8 mouse cellular contexts compared by ENCODE assay signal in genomic region chr14:54059776-54060175, GRCm38 (mm10).
DNase-seq lines count a peak whose midpoint lies in the region; ATAC-seq lines count a peak whose summit lies in the region.

No protein-coding gene starts in this region.

- 22% methylated on average over 4 of the region's 4 CpGs for WGBS in heart, embryonic 10.5 days
- WGBS in intestine, embryonic 16.5 days = 14% methylated on average over 4 of the region's 4 CpGs
- WGBS in midbrain, embryonic 16.5 days = 28% methylated on average over 4 of the region's 4 CpGs

- H3K36me3 ChIP-seq in heart, embryonic 10.5 days = no peaks in the 10 kb centered on the region
- H3K36me3 ChIP-seq in intestine, embryonic 16.5 days (ENCODE audit: control insufficient read depth, insufficient read depth, low read length) = no peaks in the 10 kb centered on the region
- H3K36me3 ChIP-seq in midbrain, embryonic 16.5 days (ENCODE audit: control insufficient read depth, insufficient read depth, low read length) = no peaks in the 10 kb centered on the region

- H3K4me2 ChIP-seq in intestine, embryonic 16.5 days (ENCODE audit: low read depth, low read length) = no peak overlapping the region
- peak overlapping the region; percentile 33; the same call in 1 of the 2 replicates for H3K4me2 ChIP-seq in midbrain, embryonic 16.5 days (ENCODE audit: low read length)

- intact Hi-C loops in left cerebral cortex, postnatal 14 days (cut with DNase I) = loop anchor here (5.0 to 10.0 kb wide), 4 partner anchors 168 to 578 kb away; partner anchors contain the start of gene Slc7a7

- peak; percentile 88 for DNase-seq in heart, adult 11 months
- DNase-seq in heart, embryonic 10.5 days (ENCODE audit: low spot score) = no peak
- DNase-seq in cerebellum, adult 9-11 months = peak; percentile 34
- DNase-seq in frontal cortex, postnatal 10 days (ENCODE audit: low spot score in 2 of 2) = peak; percentile 72 to 80
- peak; percentile 93 to 95 for DNase-seq in left cerebral cortex, postnatal 14 days (ENCODE audit: low spot score in 2 of 2)
- DNase-seq in spleen, adult 18-20 months = peak; percentile 11 to 59

- H3K9ac ChIP-seq in intestine, embryonic 16.5 days (ENCODE audit: low read depth, low read length) = no peak overlapping the region
- peak overlapping the region; percentile 23; the same call in 1 of the 2 replicates for H3K9ac ChIP-seq in midbrain, embryonic 16.5 days (ENCODE audit: low read depth, low read length)

- peak; percentile 72 for ATAC-seq in intestine, embryonic 16.5 days
- peak; percentile 87 for ATAC-seq in midbrain, embryonic 16.5 days

- no peak overlapping the region for H3K4me3 ChIP-seq in heart, embryonic 10.5 days
- no peak overlapping the region for H3K4me3 ChIP-seq in intestine, embryonic 16.5 days (ENCODE audit: low read length)
- no peak overlapping the region for H3K4me3 ChIP-seq in midbrain, embryonic 16.5 days (ENCODE audit: low read depth, low read length)

- H3K27ac ChIP-seq in heart, embryonic 10.5 days = no peak overlapping the region
- H3K27ac ChIP-seq in intestine, embryonic 16.5 days (ENCODE audit: low read length) = no peak overlapping the region
- H3K27ac ChIP-seq in midbrain, embryonic 16.5 days (ENCODE audit: low read length) = peak overlapping the region; percentile 6; the same call in 1 of the 2 replicates

- no peaks in the 10 kb centered on the region for H3K9me3 ChIP-seq in heart, embryonic 10.5 days
- no peaks in the 10 kb centered on the region for H3K9me3 ChIP-seq in intestine, embryonic 16.5 days (ENCODE audit: control insufficient read depth, low read length)
- H3K9me3 ChIP-seq in midbrain, embryonic 16.5 days (replicated peaks; ENCODE audit: control insufficient read depth, low read length, poor library complexity, severe bottlenecking) = no peaks in the 10 kb centered on the region

- H3K27me3 ChIP-seq in heart, embryonic 10.5 days (ENCODE audit: insufficient read depth, poor library complexity, severe bottlenecking) = 0 out of 2 replicates have a peak, but pooled peaks cover 5% of the 10 kb centered on the region
- no peaks in the 10 kb centered on the region for H3K27me3 ChIP-seq in intestine, embryonic 16.5 days (replicated peaks; ENCODE audit: control insufficient read depth, insufficient read depth, low read length)
- no peaks in the 10 kb centered on the region for H3K27me3 ChIP-seq in midbrain, embryonic 16.5 days (ENCODE audit: control insufficient read depth, insufficient read depth, low read depth, low read length)

- peaks cover 16% of the 10 kb centered on the region; the same call in 1 of the 2 replicates for H3K4me1 ChIP-seq in heart, embryonic 10.5 days
- H3K4me1 ChIP-seq in intestine, embryonic 16.5 days (ENCODE audit: control insufficient read depth, insufficient read depth, low read length) = peaks cover 1% of the 10 kb centered on the region
- H3K4me1 ChIP-seq in midbrain, embryonic 16.5 days (ENCODE audit: control insufficient read depth, insufficient read depth, low read length) = peaks cover 10% of the 10 kb centered on the region
